Comparison of ENCODE assay signal across 24 mouse cellular contexts in genomic region chr12:33105724-33106123, GRCm38 (mm10). TPM values are rescaled to one million over a fixed set of nuclear protein-coding genes. Genes with fewer than 3 reads are reported as not detected.
DNase-seq lines count a peak whose midpoint lies in the region; ATAC-seq lines count a peak whose summit lies in the region.
"Had no signal": no experiment of that assay in that cellular context is flagged by ENCODE, and none has a peak within 500 bp of the region (broad histone marks: within the 10 kb centered on the region; RNA-seq: fewer than 3 reads in every experiment).

No protein-coding gene starts in this region.

- H3K4me2 ChIP-seq in hindbrain, embryonic 14.5 days (replicated peaks): no peak overlapping the region
- H3K4me2 ChIP-seq: heart, embryonic 13.5 days; limb, embryonic 12.5 days; liver, embryonic 12.5 days had no signal

- no peak overlapping the region for H3K27ac ChIP-seq in hindbrain, embryonic 14.5 days
- H3K27ac ChIP-seq in hindbrain, embryonic 10.5 days: no peak overlapping the region
- H3K27ac ChIP-seq: embryonic facial prominence, embryonic 10.5 days; heart, embryonic 13.5 days; kidney, postnatal 0 days; limb, embryonic 12.5 days; liver, embryonic 12.5 days; midbrain, embryonic 10.5 days had no signal

- peaks cover 31% of the 10 kb centered on the region for H3K4me1 ChIP-seq in hindbrain, embryonic 14.5 days (replicated peaks; ENCODE audit: control insufficient read depth, insufficient read depth, low read length)
- peaks cover 31% of the 10 kb centered on the region for H3K4me1 ChIP-seq in hindbrain, embryonic 10.5 days (replicated peaks)
- H3K4me1 ChIP-seq: liver, embryonic 12.5 days had no signal

- no peaks in the 10 kb centered on the region for H3K36me3 ChIP-seq in hindbrain, embryonic 14.5 days (replicated peaks; ENCODE audit: control insufficient read depth, insufficient read depth)
- no peaks in the 10 kb centered on the region for H3K36me3 ChIP-seq in hindbrain, embryonic 10.5 days
- H3K36me3 ChIP-seq: embryonic facial prominence, embryonic 10.5 days; heart, embryonic 13.5 days; limb, embryonic 12.5 days; liver, embryonic 12.5 days; midbrain, embryonic 10.5 days had no signal

- 0 out of 2 replicates have a peak overlapping the region, but pooled peaks have one; percentile 5 for H3K9ac ChIP-seq in hindbrain, embryonic 14.5 days
- H3K9ac ChIP-seq: forebrain, postnatal 0 days; heart, embryonic 13.5 days; limb, embryonic 12.5 days; liver, embryonic 12.5 days had no signal

- no peak overlapping the region for H3K4me3 ChIP-seq in hindbrain, embryonic 14.5 days (replicated peaks; ENCODE audit: low read length)
- H3K4me3 ChIP-seq in hindbrain, embryonic 10.5 days: no peak overlapping the region
- H3K4me3 ChIP-seq: embryonic facial prominence, embryonic 10.5 days; heart, embryonic 13.5 days; limb, embryonic 12.5 days; liver, embryonic 12.5 days; midbrain, embryonic 10.5 days had no signal

- ATAC-seq in cerebellum, adult (ENCODE audit: insufficient number of reproducible peaks, low FRiP score, low TSS enrichment): peak; percentile 37; the same call in 1 of the 2 replicates
- ATAC-seq in hindbrain, embryonic 14.5 days (ENCODE audit: low FRiP score): 0 out of 2 replicates have a peak, but pooled peaks have one; percentile 32
- ATAC-seq: forebrain, postnatal 0 days; liver, embryonic 12.5 days had no signal

- H3K9me3 ChIP-seq in hindbrain, embryonic 14.5 days (ENCODE audit: control insufficient read depth, low read length): no peaks in the 10 kb centered on the region
- H3K9me3 ChIP-seq in hindbrain, embryonic 10.5 days: no peaks in the 10 kb centered on the region
- H3K9me3 ChIP-seq: embryonic facial prominence, embryonic 10.5 days; heart, embryonic 13.5 days; limb, embryonic 12.5 days; liver, embryonic 12.5 days; midbrain, embryonic 10.5 days had no signal

- DNase-seq in cerebellum, adult 9-10 months: no peak
- DNase-seq in hindbrain, embryonic 14.5 days (ENCODE audit: low spot score): no peak
- no peak for DNase-seq in hindbrain, embryonic 10.5 days (ENCODE audit: low spot score)
- peak; percentile 56 for DNase-seq in retina, postnatal 1 day
- no peak for DNase-seq in retina, embryonic 14.5 days (ENCODE audit: low spot score)
- no peak for DNase-seq in liver
- DNase-seq: cerebellum, adult 8-10 months; forebrain, postnatal 0 days; gastrocnemius, postnatal 14 days; heart, adult 11 months; heart, postnatal 36 days; kidney, adult 2 months; lung, adult 18-20 months; lung, postnatal 10 days; right cerebral cortex, postnatal 25 days; thymus, postnatal 14 days had no signal

- no peaks in the 10 kb centered on the region for H3K27me3 ChIP-seq in hindbrain, embryonic 14.5 days (ENCODE audit: control insufficient read depth, insufficient read depth, low read length)
- H3K27me3 ChIP-seq in hindbrain, embryonic 10.5 days (ENCODE audit: insufficient read depth, poor library complexity, severe bottlenecking): no peaks in the 10 kb centered on the region
- H3K27me3 ChIP-seq: heart, embryonic 13.5 days; limb, embryonic 12.5 days; liver, embryonic 12.5 days had no signal

- WGBS in hindbrain, embryonic 14.5 days: 55% methylated on average over 4 of the region's 4 CpGs
- WGBS in hindbrain, embryonic 10.5 days: 80% methylated on average over 4 of the region's 4 CpGs

RNA-seq across cellular contexts. Expression of gene Cdhr3, which starts 13.0 kb away (rescaled TPM):
- 0.32 and 0.61 TPM in 2 replicates for polyA plus RNA-seq in hindbrain, embryonic 14.5 days (2014; fragmentation: Nextera tagmentation; extraction: Ambion mirVana)
- polyA plus RNA-seq in hindbrain, embryonic 10.5 days (2016; fragmentation: Nextera tagmentation; extraction: Ambion mirVana): 0.05 and 0.27 TPM in 2 replicates
- polyA plus RNA-seq: embryonic facial prominence, embryonic 10.5 days; intestine, embryonic 14.5 days; kidney, adult 2 months; kidney, postnatal 0 days; limb, embryonic 12.5 days; liver, embryonic 12.5 days; midbrain, embryonic 10.5 days had no signal

RNA-seq across cellular contexts. Expression of gene Atxn7l1, which starts 41.8 kb away (rescaled TPM):
- polyA plus RNA-seq in hindbrain, embryonic 14.5 days (2014; fragmentation: Nextera tagmentation; extraction: Ambion mirVana): 25.7 and 27.5 TPM in 2 replicates
- 11.2 and 12.7 TPM in 2 replicates for polyA plus RNA-seq in hindbrain, embryonic 10.5 days (2016; fragmentation: Nextera tagmentation; extraction: Ambion mirVana)
